7 mouse cellular contexts compared by ENCODE assay signal in genomic region chr13:49215504-49216219, GRCm38 (mm10). TPM values are rescaled to one million over a fixed set of nuclear protein-coding genes. Genes with fewer than 3 reads are reported as not detected.
DNase-seq lines count a peak whose midpoint lies in the region; ATAC-seq lines count a peak whose summit lies in the region.

TSS of gene Card19 (minus strand) at chr13:49216037.

- H3K9ac ChIP-seq in embryonic facial prominence, embryonic 12.5 days: peak within 1 kb of the TSS; percentile 85
- peak within 1 kb of the TSS; percentile 70 for H3K9ac ChIP-seq in limb, embryonic 11.5 days (ENCODE audit: low read length)
- H3K9ac ChIP-seq in midbrain, embryonic 14.5 days (replicated peaks; ENCODE audit: low read length): peak within 1 kb of the TSS; percentile 52

- no peaks in the 10 kb centered on the region for H3K9me3 ChIP-seq in embryonic facial prominence, embryonic 12.5 days
- H3K9me3 ChIP-seq in limb, embryonic 11.5 days (ENCODE audit: control insufficient read depth, low read length): no peaks in the 10 kb centered on the region
- H3K9me3 ChIP-seq in midbrain, embryonic 14.5 days (ENCODE audit: control insufficient read depth, low read length): no peaks in the 10 kb centered on the region

- peak within 1 kb of the TSS; percentile 75 for H3K4me3 ChIP-seq in embryonic facial prominence, embryonic 12.5 days
- H3K4me3 ChIP-seq in limb, embryonic 11.5 days (ENCODE audit: low read depth, low read length): peak within 1 kb of the TSS; percentile 73
- peak within 1 kb of the TSS; percentile 73 for H3K4me3 ChIP-seq in midbrain, embryonic 14.5 days (replicated peaks; ENCODE audit: low read depth, low read length)

- peaks cover 44% of the 10 kb centered on the region for H3K4me1 ChIP-seq in embryonic facial prominence, embryonic 12.5 days
- H3K4me1 ChIP-seq in limb, embryonic 11.5 days (ENCODE audit: control insufficient read depth, insufficient read depth, low read length): peaks cover 6% of the 10 kb centered on the region
- H3K4me1 ChIP-seq in midbrain, embryonic 14.5 days (ENCODE audit: control insufficient read depth, insufficient read depth, low read length): peaks cover 20% of the 10 kb centered on the region

- H3K27ac ChIP-seq in embryonic facial prominence, embryonic 12.5 days: peak within 1 kb of the TSS; percentile 76; the same call in 1 of the 2 replicates
- peak within 1 kb of the TSS; percentile 55; the same call in 1 of the 2 replicates for H3K27ac ChIP-seq in limb, embryonic 11.5 days (replicated peaks; ENCODE audit: low read depth, low read length)
- H3K27ac ChIP-seq in midbrain, embryonic 14.5 days (replicated peaks; ENCODE audit: low read depth, low read length): no peak within 1 kb of the TSS

- no peaks in the 10 kb centered on the region for H3K36me3 ChIP-seq in embryonic facial prominence, embryonic 12.5 days
- H3K36me3 ChIP-seq in limb, embryonic 11.5 days (ENCODE audit: control insufficient read depth, insufficient read depth, low read length): no peaks in the 10 kb centered on the region
- no peaks in the 10 kb centered on the region for H3K36me3 ChIP-seq in midbrain, embryonic 14.5 days (ENCODE audit: control insufficient read depth, insufficient read depth, low read length)

- WGBS in embryonic facial prominence, embryonic 12.5 days: 1% methylated on average over 78 of the region's 78 CpGs
- WGBS in limb, embryonic 11.5 days: under 1% methylated on average over 78 of the region's 78 CpGs
- WGBS in midbrain, embryonic 14.5 days: under 1% methylated on average over 74 of the region's 78 CpGs

- DNase-seq in adrenal gland, postnatal 25 days: peak; percentile 95
- DNase-seq in heart, adult 11 months: peak; percentile 100
- DNase-seq in kidney, adult 18-20 months: peak; percentile 97
- peak; percentile 96 for DNase-seq in limb, embryonic 11.5 days (ENCODE audit: low spot score)
- peak; percentile 92 for DNase-seq in midbrain, embryonic 14.5 days
- peak; percentile 98 to 99 for DNase-seq in spleen, adult 18-20 months

- H3K27me3 ChIP-seq in embryonic facial prominence, embryonic 12.5 days: 0 out of 2 replicates have a peak, but pooled peaks cover 6% of the 10 kb centered on the region
- no peaks in the 10 kb centered on the region for H3K27me3 ChIP-seq in limb, embryonic 11.5 days (ENCODE audit: control insufficient read depth, insufficient read depth, low read length)
- H3K27me3 ChIP-seq in midbrain, embryonic 14.5 days (ENCODE audit: control insufficient read depth, insufficient read depth, low read length): peaks cover 12% of the 10 kb centered on the region; the same call in 1 of the 2 replicates

- peak within 1 kb of the TSS; percentile 79 for H3K4me2 ChIP-seq in embryonic facial prominence, embryonic 12.5 days (replicated peaks)
- H3K4me2 ChIP-seq in limb, embryonic 11.5 days (ENCODE audit: low read depth, severe bottlenecking): peak within 1 kb of the TSS; percentile 87
- peak within 1 kb of the TSS; percentile 93 for H3K4me2 ChIP-seq in midbrain, embryonic 14.5 days (ENCODE audit: low read length)

- ATAC-seq in embryonic facial prominence, embryonic 12.5 days (ENCODE audit: insufficient number of reproducible peaks, insufficient read depth, low FRiP score, low TSS enrichment): peak; percentile 75
- peak; percentile 85 for ATAC-seq in limb, embryonic 11.5 days (ENCODE audit: insufficient number of reproducible peaks, low FRiP score, low TSS enrichment, low read depth)
- peak; percentile 88 for ATAC-seq in midbrain, embryonic 14.5 days (ENCODE audit: low FRiP score, low TSS enrichment)

RNA-seq across cellular contexts. Expression of gene Card19, which starts in this region (rescaled TPM):
- total RNA-seq in adrenal gland, postnatal 25 days (2021): 52.0 and 60.3 TPM in 2 replicates
- 50.3 and 55.7 TPM in 2 replicates for polyA plus RNA-seq in embryonic facial prominence, embryonic 12.5 days (2016; fragmentation: Nextera tagmentation; extraction: Ambion mirVana)
- 32.9 and 34.2 TPM in 2 replicates for polyA plus RNA-seq in limb, embryonic 11.5 days (2014; fragmentation: Nextera tagmentation; extraction: Ambion mirVana)
- polyA plus RNA-seq in midbrain, embryonic 14.5 days (2014; fragmentation: Nextera tagmentation; extraction: Ambion mirVana): 20.6 and 24.6 TPM in 2 replicates
